Mouse (Mus musculus) yolk sac, embryonic 10.5 days (tissue): ENCODE measurements at regions not wholly inside any gene's neighbourhood (a gene's known extent, or its start where the extent isn't known, plus 50 kb on each side); places are given as distances from the start of the nearest gene placed in this dataset.

Experiments
- DNase-seq: peaks from one replicate; pipeline ENCODE4 v3.0.0-alpha.2; 2017; ENCODE audit warnings: low spot score

- no peak for DNase-seq
These were observed 160.0 kb downstream of the Spata19 start for GRCm38 (mm10) chr9:27556315-27557225.

GRCm38 (mm10) chr9:27557886-27558285 is 161.3 kb downstream of the Spata19 start:
- DNase-seq, result no peak

GRCm38 (mm10) chr9:27558286-27558685 is 161.7 kb downstream of the Spata19 start:
- DNase-seq, result no peak

GRCm38 (mm10) chr9:27568372-27569053 is 171.9 kb downstream of the Spata19 start:
- no peak for DNase-seq

- no peak for DNase-seq
These were observed 172.4 kb downstream of the Spata19 start for GRCm38 (mm10) chr9:27569054-27569387.

- DNase-seq, result no peak
These were observed 173.3 kb upstream of the Opcml start for GRCm38 (mm10) chr9:27617096-27617839.

- DNase-seq, result no peak
These were observed 155.7 kb upstream of the Opcml start for GRCm38 (mm10) chr9:27634901-27635300.

- DNase-seq, result no peak
These were observed 150.0 kb upstream of the Opcml start for GRCm38 (mm10) chr9:27640611-27641010.

- DNase-seq, result no peak
These were observed 147.3 kb upstream of the Opcml start for GRCm38 (mm10) chr9:27643312-27643711.

- no peak for DNase-seq
These were observed 146.7 kb upstream of the Opcml start for GRCm38 (mm10) chr9:27643916-27644315.

GRCm38 (mm10) chr9:27645435-27645834 is 145.1 kb upstream of the Opcml start:
- no peak for DNase-seq

GRCm38 (mm10) chr9:27646100-27646499 is 144.5 kb upstream of the Opcml start:
- DNase-seq, result no peak

- DNase-seq, result no peak
These were observed 143.6 kb upstream of the Opcml start for GRCm38 (mm10) chr9:27646956-27647355.

GRCm38 (mm10) chr9:27658001-27658400 is 132.6 kb upstream of the Opcml start:
- DNase-seq, result no peak

- DNase-seq, result no peak
These were observed 128.9 kb upstream of the Opcml start for GRCm38 (mm10) chr9:27661431-27662300.

GRCm38 (mm10) chr9:27663230-27663629 is 127.3 kb upstream of the Opcml start:
- DNase-seq, result no peak

GRCm38 (mm10) chr9:27665659-27666058 is 124.9 kb upstream of the Opcml start:
- no peak for DNase-seq

- no peak for DNase-seq
These were observed 120.4 kb upstream of the Opcml start for GRCm38 (mm10) chr9:27670032-27670740.

- no peak for DNase-seq
These were observed 105.2 kb upstream of the Opcml start for GRCm38 (mm10) chr9:27685325-27685724.

GRCm38 (mm10) chr9:27691616-27692015 is 99.0 kb upstream of the Opcml start:
- no peak for DNase-seq

- DNase-seq, result no peak
These were observed 97.8 kb upstream of the Opcml start for GRCm38 (mm10) chr9:27692751-27693150.
